Mouse (Mus musculus) c-Kit-positive CD71-negative TER-119-negative erythroid progenitor cells, embryonic 14.5 days (primary cell): ENCODE results near the gene Znrf4.
A peak's percentile ranks its signal among the peaks of the same experiment; 100 is the strongest.

ENCODE experiments used
- DNase-seq: peaks from one replicate; pipeline ENCODE4 v3.0.0-alpha.2; 2013; ENCODE audit warnings: low read depth

Znrf4 gene

DNA sequence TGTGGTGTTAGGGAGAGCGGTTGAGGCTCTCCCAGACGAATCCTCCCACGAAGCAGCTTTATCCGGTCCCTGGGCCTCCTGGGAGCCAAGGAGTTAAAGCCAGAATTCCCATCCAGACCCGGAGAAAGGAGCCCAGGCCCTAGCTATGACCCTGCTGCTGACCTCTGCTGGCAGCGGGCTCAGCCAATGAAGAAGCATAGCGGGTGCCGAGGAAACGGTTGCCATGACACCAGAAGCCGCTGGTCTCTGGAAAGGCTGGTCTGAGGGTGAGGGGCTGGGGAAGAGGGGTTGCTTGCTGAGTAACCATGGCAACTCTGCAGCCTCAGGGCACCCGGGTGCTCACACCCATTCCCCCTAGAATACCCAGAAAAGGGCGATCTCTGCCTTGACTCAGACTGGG lies 24.2 kb downstream of the Znrf4 start:
- no peak for DNase-seq

DNA sequence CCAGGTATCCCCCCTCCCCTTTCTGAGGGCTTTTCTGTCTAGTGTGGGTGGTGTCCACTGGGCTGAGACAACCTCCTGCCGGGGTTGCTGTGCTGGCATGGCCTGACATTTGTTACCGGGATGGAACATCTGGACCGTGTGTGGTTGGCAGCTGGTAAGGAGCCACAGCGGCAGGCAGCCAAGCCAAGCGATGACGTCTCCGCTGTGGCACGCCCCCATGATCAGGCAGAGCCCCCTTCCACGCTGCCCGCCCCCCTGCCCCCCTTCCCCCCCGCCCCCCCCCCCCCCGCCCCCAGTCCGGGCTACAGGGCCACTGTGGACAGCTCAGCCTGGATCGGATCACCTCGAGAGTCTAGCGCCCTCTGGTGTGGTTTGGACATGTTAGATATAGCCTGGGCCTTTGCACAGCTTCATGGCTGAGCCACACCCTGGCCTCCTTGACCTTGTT lies 24.8 kb downstream of the Znrf4 start:
- DNase-seq: no peak

DNA sequence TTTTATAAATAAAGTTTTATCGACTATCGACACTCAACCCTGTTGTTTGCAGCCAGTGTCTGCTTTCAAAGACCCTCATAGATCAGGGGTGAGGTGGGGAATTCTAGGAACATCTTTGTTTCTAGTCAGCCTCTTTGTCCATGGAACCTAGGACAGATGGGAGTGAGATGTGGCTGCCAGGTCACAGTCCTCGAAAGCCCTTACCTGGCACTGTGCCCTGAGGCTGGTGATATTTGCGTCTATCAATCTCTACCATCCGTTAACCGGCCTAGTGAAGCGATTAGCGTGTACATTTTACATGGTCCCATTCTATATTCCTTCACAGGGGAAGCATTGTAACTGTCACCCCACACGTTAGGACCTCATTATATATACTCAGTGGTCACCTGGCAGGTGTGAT lies 26.3 kb downstream of the Znrf4 start:
- DNase-seq: no peak

DNA sequence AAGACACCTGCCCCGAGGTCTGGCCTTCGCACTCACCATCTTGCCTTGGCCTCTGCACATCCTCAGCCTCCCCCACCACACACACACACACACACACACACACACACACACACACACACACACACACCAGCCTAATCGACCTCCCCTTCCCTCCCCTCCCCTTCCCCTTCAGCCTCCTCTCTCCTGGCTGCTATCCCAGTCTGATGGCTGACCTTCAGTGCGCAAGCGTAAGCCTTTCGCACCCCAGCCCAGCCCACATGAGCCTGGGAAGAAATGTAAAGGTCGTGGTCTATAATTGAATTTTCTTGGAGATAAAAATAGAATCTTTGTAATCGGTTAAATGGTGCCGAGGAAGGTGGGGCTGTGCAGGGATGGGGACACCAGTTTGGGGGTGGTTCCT lies 27.1 kb downstream of the Znrf4 start:
- no peak for DNase-seq

DNA sequence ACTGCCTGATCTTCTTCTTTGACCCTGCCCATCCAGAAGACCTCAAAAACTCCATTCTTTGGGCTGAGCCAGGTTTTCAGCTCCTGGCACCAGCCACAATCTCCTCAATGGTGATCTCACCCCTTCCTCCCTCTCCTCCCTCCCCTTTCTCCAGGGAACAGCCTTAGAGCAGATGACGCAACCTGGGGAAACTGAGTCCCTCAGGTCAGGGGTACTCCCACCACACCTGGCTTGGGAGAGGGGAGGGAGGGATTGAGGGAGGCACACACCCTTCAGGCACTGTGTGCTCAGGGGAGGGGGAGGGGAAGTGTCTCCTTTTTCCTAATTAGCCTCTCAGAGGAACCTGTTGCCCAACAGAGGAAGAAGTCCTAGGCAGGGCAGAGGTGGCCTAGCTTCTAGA lies 29.6 kb downstream of the Znrf4 start:
- no peak for DNase-seq

DNA sequence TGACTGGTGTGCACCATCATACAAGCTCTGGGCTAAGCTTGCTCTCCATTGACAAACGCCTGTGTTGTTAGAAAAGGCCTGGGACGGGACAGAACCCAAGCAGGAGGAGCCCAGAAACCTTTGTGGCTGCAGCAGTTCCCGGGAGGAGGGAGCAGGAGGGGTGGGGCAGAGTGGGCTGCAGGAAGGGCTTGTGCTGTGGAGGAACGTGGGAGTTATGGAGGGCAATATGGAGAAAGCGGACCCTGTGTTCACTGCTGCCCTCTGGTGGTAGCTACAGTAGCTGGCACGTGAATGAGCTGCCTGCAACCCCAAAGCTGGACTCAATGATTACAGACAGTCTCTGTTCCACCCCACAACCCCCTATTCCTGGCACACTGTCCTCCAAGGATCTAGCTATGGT lies 32.9 kb downstream of the Znrf4 start:
- no peak for DNase-seq

- DNase-seq: no peak
Measured at GRCm38 (mm10) chr17:56478191-56478611, 34.0 kb downstream of the Znrf4 start.

DNA sequence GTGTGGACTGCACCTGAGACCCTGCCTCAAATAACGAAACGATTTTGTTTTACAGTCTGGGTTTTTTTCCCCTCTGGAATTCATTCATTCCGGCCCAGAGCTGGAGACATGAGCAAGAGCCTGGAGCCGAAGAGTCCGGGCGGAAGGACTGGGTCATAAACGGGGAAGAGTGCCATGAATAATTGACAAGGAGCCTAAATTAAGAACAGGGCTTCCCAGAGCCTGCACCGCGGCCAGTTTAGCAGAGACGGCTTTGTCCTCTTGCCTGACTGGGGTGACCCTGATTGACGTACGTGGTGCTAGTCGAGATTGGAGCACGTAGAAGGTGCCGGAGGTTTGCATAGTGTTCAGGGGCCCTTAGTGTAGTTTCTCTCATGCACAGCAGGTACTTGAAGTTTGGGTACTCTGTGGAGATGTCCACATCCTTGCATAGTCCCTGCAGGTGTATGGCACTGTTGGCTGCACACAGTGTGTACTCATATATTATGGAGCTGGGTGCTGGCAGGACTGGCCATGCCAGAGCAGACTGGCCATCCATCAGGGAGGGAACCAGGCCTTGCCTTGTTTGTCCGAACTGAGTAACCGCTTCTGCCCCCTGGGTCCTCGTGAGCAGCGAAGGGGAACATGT lies 34.9 kb downstream of the Znrf4 start:
- no peak for DNase-seq

DNA sequence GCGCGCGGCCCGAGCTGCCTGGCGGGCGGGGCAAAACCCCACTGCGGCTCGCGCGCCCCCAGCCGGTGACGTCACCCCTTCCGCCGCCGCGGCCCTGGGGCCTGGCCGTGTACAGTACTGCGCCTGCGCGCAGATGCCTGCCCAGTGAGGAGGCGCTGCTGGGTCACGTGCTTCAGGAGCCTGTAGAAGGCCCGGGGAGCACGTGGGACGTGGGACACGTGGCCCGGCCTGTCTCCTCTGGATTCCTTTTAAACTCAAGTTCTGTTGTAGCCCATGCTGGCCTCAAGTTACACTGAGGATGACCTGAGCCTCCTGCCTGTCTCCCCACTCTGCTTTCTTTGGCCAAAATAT lies 35.9 kb downstream of the Znrf4 start, which contains the start of gene Ptprs:
TSS of gene Ptprs (minus strand) at position 82 of the 351 bp plus-strand sequence.
- DNase-seq: peak; percentile 78

GRCm38 (mm10) chr17:56475584-56476401 lies 36.4 kb downstream of the Znrf4 start:
- DNase-seq: no peak

DNA sequence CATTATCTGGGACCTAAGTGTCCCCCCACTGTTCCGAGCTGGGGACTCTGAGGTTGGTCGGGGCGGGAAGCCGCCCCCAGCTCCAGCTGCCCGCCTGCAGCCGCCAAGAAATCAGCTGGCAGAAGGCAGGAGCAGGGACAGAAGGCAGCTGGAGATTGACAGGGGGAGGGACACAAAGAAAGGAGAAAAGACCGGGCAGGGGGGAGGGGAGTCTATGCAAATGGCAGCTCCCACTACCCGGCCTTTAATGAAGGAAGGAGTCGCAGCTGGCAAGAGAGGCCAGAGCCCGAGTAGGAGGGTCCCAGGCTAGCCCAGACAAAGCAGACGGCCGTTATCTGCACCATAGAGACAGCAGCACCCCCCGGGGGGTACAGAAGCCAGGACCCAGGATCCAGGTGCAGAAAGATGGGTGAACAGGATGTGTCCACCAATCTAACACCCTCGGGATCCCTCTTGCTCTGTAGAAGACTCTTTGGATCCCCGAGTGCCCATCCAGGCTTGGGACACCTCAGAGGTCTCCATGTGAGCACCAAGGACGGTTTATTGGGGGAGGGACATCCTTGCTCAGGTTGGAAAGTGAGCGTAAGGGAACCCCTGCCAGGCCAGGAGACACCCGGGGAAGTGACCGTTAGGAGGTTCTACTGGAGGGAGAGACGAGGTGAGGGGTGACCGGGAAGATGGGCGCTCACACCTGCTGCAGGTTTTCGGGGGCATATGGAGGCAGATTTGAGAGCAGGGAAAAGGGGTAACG lies 37.2 kb downstream of the Znrf4 start:
- no peak for DNase-seq

- no peak for DNase-seq
Measured at GRCm38 (mm10) chr17:56474311-56474830, 37.9 kb downstream of the Znrf4 start.

DNA sequence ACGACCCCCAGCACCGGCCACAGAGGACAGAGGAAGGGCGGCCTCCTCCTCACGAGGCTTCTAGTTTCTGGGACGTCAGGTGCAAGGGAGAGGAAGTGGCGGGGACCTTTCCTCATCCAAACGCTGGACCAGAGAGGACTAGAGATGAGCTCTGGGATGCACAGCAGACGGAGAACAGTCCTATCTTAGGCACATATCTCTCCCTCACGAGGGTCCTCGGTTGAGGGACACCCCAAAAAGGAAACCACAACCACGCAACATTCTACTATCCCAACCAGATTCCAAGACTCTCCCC lies 38.7 kb downstream of the Znrf4 start:
- DNase-seq: no peak

DNA sequence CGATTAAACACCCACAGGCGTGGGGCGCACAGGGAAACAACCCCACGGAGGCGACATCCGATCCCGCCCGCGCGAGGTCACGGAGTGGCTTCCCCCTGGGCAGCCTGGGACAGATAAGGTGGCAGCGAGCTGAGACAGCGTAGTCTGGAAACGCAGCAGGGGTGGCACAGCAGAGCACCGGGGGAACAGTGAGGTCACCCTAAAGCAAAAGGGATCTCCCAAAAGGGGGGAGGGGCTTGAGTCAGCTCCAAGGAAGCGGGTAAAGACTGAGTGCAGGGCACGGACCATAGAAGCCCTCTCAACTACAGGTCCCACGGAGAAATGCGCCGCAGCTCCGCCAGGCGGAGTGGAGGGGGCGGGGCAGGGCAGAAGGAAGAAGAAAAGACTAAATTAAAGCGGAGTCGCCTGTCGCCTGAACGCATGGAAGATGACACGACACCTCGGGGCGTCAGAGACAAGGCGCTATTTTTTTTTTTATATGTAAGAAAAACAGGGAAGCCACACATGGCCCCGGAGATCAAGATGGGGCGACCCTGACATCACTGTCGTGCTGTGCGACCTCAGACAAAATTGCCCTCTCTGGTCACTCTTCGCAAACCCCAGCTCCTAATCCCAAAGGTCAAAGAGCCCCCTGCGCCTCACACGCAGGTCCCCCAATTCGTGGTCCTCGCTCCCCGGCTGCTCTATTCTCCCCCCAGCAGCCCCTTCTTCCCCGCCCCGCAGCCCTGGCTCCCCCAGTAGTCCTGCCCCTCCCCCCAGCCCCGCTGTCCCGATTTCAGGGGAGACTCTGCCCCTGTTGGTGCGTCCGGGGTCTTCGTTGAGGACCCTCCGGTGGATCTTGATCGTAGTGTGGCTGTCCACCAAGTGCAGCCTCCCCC lies 39.3 kb downstream of the Znrf4 start:
- peak; percentile 82 for DNase-seq

DNA sequence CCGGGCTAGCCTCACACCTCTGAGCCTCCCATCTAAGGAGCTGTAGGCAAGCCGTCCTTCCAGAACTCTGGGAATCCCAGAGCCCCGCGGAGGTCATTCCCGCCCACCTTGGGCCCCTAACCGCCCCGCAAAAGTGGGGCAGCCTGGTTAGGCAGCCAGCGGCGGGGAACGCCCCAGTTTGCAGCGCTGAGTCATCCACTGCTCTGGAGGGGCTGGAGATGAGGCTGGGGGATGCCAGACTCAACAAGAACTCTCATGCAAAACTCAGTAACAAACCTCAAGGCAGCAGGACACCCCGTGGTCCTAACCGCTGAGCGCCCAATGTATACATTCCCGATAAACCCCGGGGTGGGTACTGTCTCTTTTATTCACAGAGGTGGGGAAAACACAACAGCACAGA lies 40.1 kb downstream of the Znrf4 start:
- no peak for DNase-seq

DNA sequence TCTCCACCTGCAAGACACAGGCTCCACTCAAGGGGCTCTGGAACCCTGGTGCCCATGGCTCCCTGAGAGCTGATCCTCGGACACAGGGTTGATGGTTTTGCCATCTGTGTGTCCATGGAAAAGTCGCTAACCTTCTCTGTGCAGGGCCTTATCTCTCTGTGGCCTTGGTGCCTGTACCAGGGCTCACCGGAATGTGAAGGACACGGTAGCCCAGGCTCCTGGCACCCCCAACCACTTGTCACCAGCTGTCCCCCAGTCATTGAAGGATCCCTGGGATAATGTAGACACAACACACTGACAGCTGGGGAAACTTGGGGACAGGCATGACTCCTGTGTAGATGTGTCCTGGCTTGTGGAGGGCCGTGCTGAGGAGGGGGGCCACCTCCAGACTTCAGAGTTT lies 41.1 kb downstream of the Znrf4 start:
- DNase-seq: no peak

GRCm38 (mm10) chr17:56470571-56470970 lies 41.7 kb downstream of the Znrf4 start:
- DNase-seq: no peak

GRCm38 (mm10) chr17:56470001-56470436 lies 42.2 kb downstream of the Znrf4 start:
- no peak for DNase-seq

- no peak for DNase-seq
Measured at GRCm38 (mm10) chr17:56469275-56469674, 43.0 kb downstream of the Znrf4 start.

- no peak for DNase-seq
Measured at GRCm38 (mm10) chr17:56468870-56469269, 43.4 kb downstream of the Znrf4 start.

- DNase-seq: no peak
Measured at GRCm38 (mm10) chr17:56468380-56468779, 43.9 kb downstream of the Znrf4 start.

DNA sequence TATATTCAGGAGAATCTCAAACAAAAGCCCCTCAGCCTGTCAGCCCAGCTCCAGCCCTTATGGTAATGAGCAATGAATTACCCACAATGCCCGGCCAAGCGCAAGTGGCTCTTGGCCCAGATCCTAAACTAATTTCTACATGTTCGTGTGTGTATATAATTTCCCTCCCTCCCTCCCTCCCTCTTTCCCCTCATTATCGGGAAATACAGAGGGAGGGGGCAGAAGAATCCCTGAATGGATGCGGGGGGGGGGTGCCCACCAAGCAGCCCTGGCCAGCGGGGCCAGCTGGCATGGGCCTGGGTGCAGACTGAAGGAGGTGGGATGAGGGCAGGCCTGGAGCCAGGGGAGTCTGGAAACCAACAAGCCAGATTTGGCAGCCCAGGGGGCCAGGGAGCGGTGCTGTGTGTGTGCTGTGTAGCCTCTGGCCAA lies 44.8 kb downstream of the Znrf4 start:
- no peak for DNase-seq
